In the genomic region with DNA sequence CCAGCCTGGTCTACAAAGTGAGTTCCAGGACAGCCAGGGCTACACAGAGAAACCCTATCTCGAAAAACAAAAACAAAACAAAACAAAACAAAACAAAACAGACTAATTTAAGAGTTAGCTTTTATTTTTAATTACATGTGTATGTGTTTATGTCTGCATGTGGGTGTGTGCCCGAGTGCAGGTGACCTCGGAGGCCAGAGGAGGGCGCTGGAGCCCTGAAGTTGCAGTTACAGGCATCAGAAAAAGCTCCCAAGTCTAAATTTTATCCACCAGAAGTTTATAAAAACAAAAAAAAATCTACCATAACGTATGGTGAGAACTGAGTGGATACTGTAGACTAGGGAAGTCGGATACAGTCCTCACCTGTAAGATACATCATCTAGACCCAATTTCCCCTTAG, we compare ENCODE assay signal across 13 mouse cellular contexts. TPM values are rescaled to one million over a fixed set of nuclear protein-coding genes. Genes with fewer than 3 reads are reported as not detected.
DNase-seq lines count a peak whose midpoint lies in the region; ATAC-seq and TF ChIP-seq lines count a peak whose summit lies in the region.
"Had no signal": no experiment of that assay in that cellular context is flagged by ENCODE, and none has a peak within 500 bp of the region (broad histone marks: within the 10 kb centered on the region; RNA-seq: fewer than 3 reads in every experiment).

No protein-coding gene starts in this region.

- intact Hi-C loops in heart, adult 2 months (cut with DNase I) = no loop called here

- TF ChIP-seq POLR2A in heart, adult 2 months (IDR thresholded peaks at IDR 0.05; ENCODE audit: insufficient read depth, low read depth, low read length) = no peak

- no peak overlapping the region for H3K4me2 ChIP-seq in heart, embryonic 11.5 days
- no peak overlapping the region for H3K4me2 ChIP-seq in lung, embryonic 14.5 days
- no peak overlapping the region for H3K4me2 ChIP-seq in liver, postnatal 0 days (ENCODE audit: low read depth, low read length)
- H3K4me2 ChIP-seq: heart, embryonic 13.5 days; hindbrain, embryonic 14.5 days; liver, embryonic 13.5 days had no signal

- no peak for TF ChIP-seq EP300 in heart, adult 2 months (IDR thresholded peaks at IDR 0.05; ENCODE audit: insufficient read depth, low read depth, low read length)
- no peak for TF ChIP-seq EP300 in liver, postnatal 0 days (IDR thresholded peaks at IDR 0.05; ENCODE audit: low read depth)

- H3K36me3 ChIP-seq in heart, adult 2 months (ENCODE audit: control insufficient read depth, insufficient read depth, low read length) = no peaks in the 10 kb centered on the region
- H3K36me3 ChIP-seq in heart, embryonic 11.5 days (ENCODE audit: control insufficient read depth, insufficient read depth, low read length) = peaks cover 8% of the 10 kb centered on the region; the same call in 1 of the 2 replicates
- H3K36me3 ChIP-seq in lung, embryonic 14.5 days (ENCODE audit: insufficient read depth) = peaks cover 61% of the 10 kb centered on the region
- peaks cover 76% of the 10 kb centered on the region for H3K36me3 ChIP-seq in E14TG2a.4 (ENCODE audit: insufficient read depth, low read length)
- peaks cover 24% of the 10 kb centered on the region for H3K36me3 ChIP-seq in liver, postnatal 0 days (replicated peaks; ENCODE audit: insufficient read depth, low read length)

- peaks cover 3% of the 10 kb centered on the region for H3K4me1 ChIP-seq in heart, adult 2 months (ENCODE audit: control insufficient read depth, insufficient read depth, low read length)
- peaks cover 3% of the 10 kb centered on the region; the same call in 1 of the 2 replicates for H3K4me1 ChIP-seq in heart, embryonic 11.5 days (ENCODE audit: control insufficient read depth, insufficient read depth, low read length)
- no peaks in the 10 kb centered on the region for H3K4me1 ChIP-seq in lung, embryonic 14.5 days (ENCODE audit: insufficient read depth)
- peaks cover 60% of the 10 kb centered on the region for H3K4me1 ChIP-seq in E14TG2a.4 (replicated peaks; ENCODE audit: low read depth, low read length)
- H3K4me1 ChIP-seq in liver, postnatal 0 days (ENCODE audit: insufficient read depth) = no peaks in the 10 kb centered on the region

- no peak overlapping the region for H3K9ac ChIP-seq in heart, adult 2 months (ENCODE audit: low read depth, low read length)
- no peak overlapping the region for H3K9ac ChIP-seq in heart, embryonic 11.5 days (ENCODE audit: low read depth, low read length)
- no peak overlapping the region for H3K9ac ChIP-seq in lung, embryonic 14.5 days
- no peak overlapping the region for H3K9ac ChIP-seq in liver, postnatal 0 days (replicated peaks)
- H3K9ac ChIP-seq: heart, embryonic 13.5 days; hindbrain, embryonic 14.5 days; liver, embryonic 13.5 days had no signal

- ATAC-seq in heart, embryonic 11.5 days (replicated peaks; ENCODE audit: insufficient number of reproducible peaks, low FRiP score, low TSS enrichment) = no peak; the same call in 1 of the 2 replicates
- ATAC-seq in lung, embryonic 14.5 days (ENCODE audit: insufficient read depth) = no peak
- no peak for ATAC-seq in liver, postnatal 0 days

- peak; percentile 52 for TF ChIP-seq CTCF in heart, adult 2 months (IDR thresholded peaks at IDR 0.05)
- peak; percentile 19; the same call in 1 of the 2 replicates for TF ChIP-seq CTCF in lung, embryonic 14.5 days (IDR thresholded peaks at IDR 0.05; ENCODE audit: low read depth)
- TF ChIP-seq CTCF in E14TG2a.4 (conservative IDR thresholded peaks at IDR 0.05; ENCODE audit: low read length) = peak; percentile 56
- peak; percentile 49 for TF ChIP-seq CTCF in liver, postnatal 0 days (IDR thresholded peaks at IDR 0.05; ENCODE audit: low read depth)

- H3K27me3 ChIP-seq in heart, adult 2 months (ENCODE audit: control insufficient read depth, insufficient read depth, low read length) = no peaks in the 10 kb centered on the region
- H3K27me3 ChIP-seq in heart, embryonic 11.5 days (ENCODE audit: control insufficient read depth, insufficient read depth, low read length) = peaks cover 17% of the 10 kb centered on the region
- H3K27me3 ChIP-seq in lung, embryonic 14.5 days (ENCODE audit: insufficient read depth, low read length) = no peaks in the 10 kb centered on the region
- no peaks in the 10 kb centered on the region for H3K27me3 ChIP-seq in E14TG2a.4 (ENCODE audit: insufficient read depth, low read length)
- no peaks in the 10 kb centered on the region for H3K27me3 ChIP-seq in liver, postnatal 0 days (ENCODE audit: insufficient read depth, low read length)
- H3K27me3 ChIP-seq: liver, embryonic 13.5 days had no signal

- H3K27ac ChIP-seq in heart, adult 2 months = no peak overlapping the region
- H3K27ac ChIP-seq in heart, embryonic 11.5 days (ENCODE audit: low read depth, low read length) = no peak overlapping the region
- no peak overlapping the region for H3K27ac ChIP-seq in lung, embryonic 14.5 days (ENCODE audit: low read depth)
- H3K27ac ChIP-seq in liver, postnatal 0 days (ENCODE audit: low read depth) = no peak overlapping the region
- H3K27ac ChIP-seq: heart, embryonic 13.5 days; hindbrain, embryonic 14.5 days; liver, embryonic 13.5 days had no signal

- 0 out of 2 replicates have a peak, but pooled peaks cover 1% of the 10 kb centered on the region for H3K79me2 ChIP-seq in heart, adult 2 months (replicated peaks; ENCODE audit: control insufficient read depth, insufficient read depth, low read length)

- H3K4me3 ChIP-seq in heart, adult 2 months = no peak overlapping the region
- H3K4me3 ChIP-seq in heart, embryonic 11.5 days (ENCODE audit: low read depth, low read length) = no peak overlapping the region
- no peak overlapping the region for H3K4me3 ChIP-seq in lung, embryonic 14.5 days (ENCODE audit: low read depth, low read length)
- no peak overlapping the region for H3K4me3 ChIP-seq in E14TG2a.4 (replicated peaks; ENCODE audit: low read length)
- H3K4me3 ChIP-seq in liver, postnatal 0 days (ENCODE audit: low read depth, low read length) = no peak overlapping the region
- H3K4me3 ChIP-seq: heart, embryonic 13.5 days; liver, embryonic 13.5 days; myocyte had no signal

- no peaks in the 10 kb centered on the region for H3K9me3 ChIP-seq in heart, embryonic 11.5 days (replicated peaks; ENCODE audit: control insufficient read depth, low read length)
- no peaks in the 10 kb centered on the region for H3K9me3 ChIP-seq in lung, embryonic 14.5 days (ENCODE audit: low read depth, low read length)
- no peaks in the 10 kb centered on the region for H3K9me3 ChIP-seq in E14TG2a.4 (ENCODE audit: low read length)
- no peaks in the 10 kb centered on the region for H3K9me3 ChIP-seq in liver, postnatal 0 days (ENCODE audit: low read length)
- H3K9me3 ChIP-seq: heart, embryonic 13.5 days; liver, embryonic 13.5 days had no signal

- 86% methylated on average over 6 of the region's 6 CpGs for WGBS in heart, adult 2 months
- 83% methylated on average over 6 of the region's 6 CpGs for WGBS in heart, embryonic 11.5 days (ENCODE audit: insufficient replicate concordance)
- 81% methylated on average over 6 of the region's 6 CpGs for WGBS in lung, embryonic 14.5 days
- 84% methylated on average over 6 of the region's 6 CpGs for WGBS in liver, postnatal 0 days (ENCODE audit: insufficient replicate concordance)

- no peak for DNase-seq in heart, adult 2 months
- no peak for DNase-seq in lung, embryonic 14.5 days
- no peak for DNase-seq in lung, postnatal 36 days
- no peak for DNase-seq in liver, postnatal 0 days
- DNase-seq in right cerebral cortex, postnatal 36 days (ENCODE audit: low spot score in 2 of 2) = no peak
- no peak for DNase-seq in ovary, postnatal 36 days (ENCODE audit: low spot score)
- DNase-seq: kidney, postnatal 14 days; liver, embryonic 13.5 days had no signal

RNA-seq across cellular contexts. Expression of a gene that starts 24.6 kb away (rescaled TPM):
- 1,000 to 10,000 TPM in 1 of 2 experiments, 100 to 1,000 TPM in 1; 865 to 1,030 TPM for total RNA-seq in heart, adult 2 months (2021)
- polyA plus RNA-seq in heart, adult 2 months (2012; rRNA removed) = 222 and 381 TPM in 2 replicates
- 208 and 237 TPM in 2 replicates for polyA plus RNA-seq in heart, embryonic 11.5 days (2014; fragmentation: Nextera tagmentation; extraction: Ambion mirVana)
- polyA plus RNA-seq in lung, embryonic 14.5 days (2014; fragmentation: Nextera tagmentation; extraction: Ambion mirVana) = 5.7 and 7.6 TPM in 2 replicates
- polyA plus RNA-seq in liver, postnatal 0 days (2015; fragmentation: Nextera tagmentation; extraction: Ambion mirVana) = 2.1 and 4.4 TPM in 2 replicates

RNA-seq across cellular contexts. Expression of a gene that starts 24.9 kb away (rescaled TPM):
- total RNA-seq in heart, adult 2 months (2021) = 1,000 to 10,000 TPM in 1 of 2 experiments, 100 to 1,000 TPM in 1; 822 to 1,002 TPM
- 617 and 695 TPM in 2 replicates for polyA plus RNA-seq in heart, adult 2 months (2012; rRNA removed)
- polyA plus RNA-seq in heart, embryonic 11.5 days (2014; fragmentation: Nextera tagmentation; extraction: Ambion mirVana) = 878 and 906 TPM in 2 replicates
- 637 and 655 TPM in 2 replicates for polyA plus RNA-seq in lung, embryonic 14.5 days (2014; fragmentation: Nextera tagmentation; extraction: Ambion mirVana)
- polyA plus RNA-seq in liver, postnatal 0 days (2015; fragmentation: Nextera tagmentation; extraction: Ambion mirVana) = 195 and 199 TPM in 2 replicates

Comparison
In these comparisons a context has a peak if more than half of its experiments do, and no peak if none do; other contexts are left out.
1. RNA of a gene that starts 24.6 kb away (polyA plus RNA-seq): 222 to 381 TPM in heart, adult 2 months and 208 to 237 TPM in heart, embryonic 11.5 days; 5.7 to 7.6 TPM in lung, embryonic 14.5 days and 2.1 to 4.4 TPM in liver, postnatal 0 days; every median in the first group is over 10 times any median in the second.
2. Peak in every context shown above with its lines, with median percentiles within 50 percentile points of each other: CTCF ChIP-seq.